18 mouse cellular contexts compared by ENCODE assay signal in the genomic region with DNA sequence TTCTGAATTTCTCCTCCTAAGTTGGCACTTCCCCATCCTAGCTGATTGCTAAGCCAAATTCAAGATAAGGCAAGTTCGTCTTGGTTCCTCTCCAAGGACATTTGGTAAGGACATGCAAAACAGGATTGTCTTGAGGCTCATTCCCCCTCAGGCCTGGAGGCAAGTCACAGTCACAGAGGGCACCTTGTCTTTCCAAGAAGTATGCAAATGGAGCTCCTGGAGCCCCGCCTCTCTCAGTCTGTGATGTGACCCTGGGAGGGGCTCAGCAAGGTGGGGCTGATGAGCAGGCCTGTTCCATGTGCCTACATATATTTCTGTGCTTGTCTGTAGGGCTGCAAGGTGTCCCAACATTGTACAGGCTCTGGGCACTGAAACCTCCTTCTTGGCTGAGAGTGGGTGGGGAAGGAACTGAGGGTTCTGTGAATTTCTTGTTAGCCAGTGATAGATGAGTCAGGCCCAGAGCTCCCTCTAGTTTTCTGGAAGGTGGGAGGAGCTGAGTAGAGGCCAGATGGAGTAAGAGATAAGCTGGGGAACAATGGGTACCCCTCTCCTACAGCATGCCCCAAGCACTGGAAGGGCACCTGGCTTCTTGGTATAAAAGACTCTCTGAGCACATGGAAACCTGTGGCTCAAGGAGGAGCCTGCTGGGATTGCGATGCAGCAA.
DNase-seq lines count a peak whose midpoint lies in the region; ATAC-seq and TF ChIP-seq lines count a peak whose summit lies in the region.
"Had no signal": no experiment of that assay in that cellular context is flagged by ENCODE, and none has a peak within 500 bp of the region (broad histone marks: within the 10 kb centered on the region; RNA-seq: fewer than 3 reads in every experiment).

No protein-coding gene starts in this region.

- H3K27me3 ChIP-seq in kidney, adult 2 months (replicated peaks; ENCODE audit: control insufficient read depth, insufficient read depth, low read length), result no peaks in the 10 kb centered on the region
- H3K27me3 ChIP-seq in kidney, embryonic 15.5 days, result peaks cover 14% of the 10 kb centered on the region
- no peaks in the 10 kb centered on the region for H3K27me3 ChIP-seq in stomach, embryonic 16.5 days (ENCODE audit: control insufficient read depth, insufficient read depth, low read length)
- H3K27me3 ChIP-seq: neural tube, embryonic 15.5 days had no signal

- TF ChIP-seq POLR2A in kidney, adult 2 months (IDR thresholded peaks at IDR 0.05; ENCODE audit: low read depth, low read length), result no peak

- no peak for ATAC-seq in kidney, embryonic 15.5 days (replicated peaks; ENCODE audit: low FRiP score)
- peak; percentile 44 for ATAC-seq in stomach, embryonic 16.5 days (ENCODE audit: insufficient read depth, low FRiP score)
- ATAC-seq: forebrain, embryonic 16.5 days; hindbrain, embryonic 16.5 days had no signal

- no peak overlapping the region for H3K4me3 ChIP-seq in kidney, adult 2 months (ENCODE audit: insufficient read depth, low read depth, low read length)
- H3K4me3 ChIP-seq in kidney, embryonic 15.5 days (replicated peaks), result no peak overlapping the region
- no peak overlapping the region for H3K4me3 ChIP-seq in stomach, embryonic 16.5 days (replicated peaks; ENCODE audit: low read length)
- H3K4me3 ChIP-seq: embryonic facial prominence, embryonic 12.5 days; limb, embryonic 12.5 days; neural tube, embryonic 15.5 days had no signal

- no peaks in the 10 kb centered on the region for H3K4me1 ChIP-seq in kidney, adult 2 months (ENCODE audit: control insufficient read depth, insufficient read depth, low read length)
- H3K4me1 ChIP-seq in kidney, embryonic 15.5 days, result no peaks in the 10 kb centered on the region
- no peaks in the 10 kb centered on the region for H3K4me1 ChIP-seq in stomach, embryonic 16.5 days (ENCODE audit: control insufficient read depth, insufficient read depth, low read length)
- H3K4me1 ChIP-seq: neural tube, embryonic 15.5 days had no signal

- peak; percentile 12 for DNase-seq in kidney, adult 2 months
- DNase-seq in ovary, adult 18-20 months (ENCODE audit: low spot score), result peak; percentile 37
- DNase-seq in ovary, postnatal 10 days (ENCODE audit: low spot score), result no peak
- peak; percentile 76 for DNase-seq in brain, adult 2 months (ENCODE audit: low read depth, low spot score)
- DNase-seq in testis, postnatal 10 days (ENCODE audit: low spot score), result no peak
- no peak for DNase-seq in yolk sac, embryonic 10.5 days (ENCODE audit: low spot score)
- DNase-seq: B cell, adult 2 months; cerebellum, postnatal 25 days; heart, adult 11 months; heart, postnatal 10 days; kidney, adult 8-10 months had no signal

- WGBS in kidney, adult 2 months, result 88% methylated on average over 3 of the region's 3 CpGs
- 76% methylated on average over 3 of the region's 3 CpGs for WGBS in kidney, embryonic 15.5 days
- WGBS in stomach, embryonic 16.5 days, result 64% methylated on average over 3 of the region's 3 CpGs

- H3K9ac ChIP-seq in kidney, embryonic 15.5 days, result no peak overlapping the region
- no peak overlapping the region for H3K9ac ChIP-seq in stomach, embryonic 16.5 days (ENCODE audit: low read length)
- H3K9ac ChIP-seq: embryonic facial prominence, embryonic 12.5 days; limb, embryonic 12.5 days; neural tube, embryonic 15.5 days had no signal

- no peaks in the 10 kb centered on the region for H3K36me3 ChIP-seq in kidney, adult 2 months (ENCODE audit: control insufficient read depth, insufficient read depth, low read length)
- no peaks in the 10 kb centered on the region for H3K36me3 ChIP-seq in kidney, embryonic 15.5 days
- H3K36me3 ChIP-seq in stomach, embryonic 16.5 days (ENCODE audit: control insufficient read depth, insufficient read depth, low read length), result no peaks in the 10 kb centered on the region
- H3K36me3 ChIP-seq: embryonic facial prominence, embryonic 12.5 days; limb, embryonic 12.5 days; neural tube, embryonic 15.5 days had no signal

- no peaks in the 10 kb centered on the region for H3K9me3 ChIP-seq in kidney, embryonic 15.5 days (replicated peaks)
- H3K9me3 ChIP-seq in stomach, embryonic 16.5 days (replicated peaks; ENCODE audit: control insufficient read depth, low read length), result no peaks in the 10 kb centered on the region
- H3K9me3 ChIP-seq: neural tube, embryonic 15.5 days had no signal

- no peak for TF ChIP-seq CTCF in kidney, adult 2 months (conservative IDR thresholded peaks at IDR 0.05; ENCODE audit: insufficient read depth, insufficient read length, low read depth, low read length)

- no peak overlapping the region for H3K27ac ChIP-seq in kidney, adult 2 months (ENCODE audit: insufficient read depth, low read depth, low read length)
- H3K27ac ChIP-seq in kidney, embryonic 15.5 days, result no peak overlapping the region
- H3K27ac ChIP-seq in stomach, embryonic 16.5 days (ENCODE audit: low read length), result no peak overlapping the region; the same call in 1 of the 2 replicates
- H3K27ac ChIP-seq: embryonic facial prominence, embryonic 12.5 days; limb, embryonic 12.5 days; neural tube, embryonic 15.5 days had no signal

- no peak overlapping the region for H3K4me2 ChIP-seq in kidney, embryonic 15.5 days
- H3K4me2 ChIP-seq in stomach, embryonic 16.5 days (ENCODE audit: low read depth, low read length), result no peak overlapping the region
- H3K4me2 ChIP-seq: embryonic facial prominence, embryonic 12.5 days; limb, embryonic 12.5 days; neural tube, embryonic 15.5 days had no signal

Comparison
In these comparisons a context has a peak if more than half of its experiments do, and no peak if none do; other contexts are left out.
1. DNase-seq: peak in kidney, adult 2 months (single experiment), ovary, adult 18-20 months (single experiment) and brain, adult 2 months (single experiment); none in ovary, postnatal 10 days (single experiment), testis, postnatal 10 days (single experiment) and yolk sac, embryonic 10.5 days (single experiment).